Mouse (Mus musculus) kidney, embryonic 15.5 days (tissue): ENCODE measurements around the gene Hist1h3e. TPM values are rescaled to one million over a fixed set of nuclear protein-coding genes. Genes with fewer than 3 reads are reported as not detected.
"Not testable (repeated sequence)": the region's sequence is repeated elsewhere in the genome, so short reads cannot be mapped to it uniquely, and the experiment has no call there.

ENCODE experiments used
- ATAC-seq: fragments of 200-750 bp; cut with Nextera tagmentation; replicated peaks from 2 replicates; pipeline ENCODE4 v1.8.0; 2017; ENCODE audit warnings: moderate TSS enrichment; ENCODE audit not compliant: low FRiP score
- H3K27ac ChIP-seq: fragments of 300-500 bp; sonication (generic); 2 replicates; pipeline ENCODE4 v1.5.1; 2015; ENCODE audit warnings: mild to moderate bottlenecking, inconsistent platforms
- H3K27me3 ChIP-seq: fragments of 300-500 bp; sonication (generic); 2 replicates; pipeline ENCODE4 v1.6.1; 2015; ENCODE audit warnings: inconsistent platforms
- H3K36me3 ChIP-seq: fragments of 300-500 bp; sonication (generic); 2 replicates; pipeline ENCODE4 v1.6.1; 2015; ENCODE audit warnings: inconsistent platforms
- H3K4me1 ChIP-seq: fragments of 300-500 bp; sonication (generic); 2 replicates; pipeline ENCODE4 v1.6.1; 2015; ENCODE audit warnings: inconsistent platforms
- H3K4me2 ChIP-seq: fragments of 300-500 bp; sonication (generic); 2 replicates; pipeline ENCODE4 v1.6.1; 2015; ENCODE audit warnings: moderate library complexity, mild to moderate bottlenecking, inconsistent platforms
- H3K4me3 ChIP-seq: fragments of 300-500 bp; sonication (generic); replicated peaks from 2 replicates; pipeline ENCODE4 v1.5.1; 2015; ENCODE audit warnings: mild to moderate bottlenecking, inconsistent platforms
- H3K9ac ChIP-seq: fragments of 300-500 bp; sonication (generic); 2 replicates; pipeline ENCODE4 v1.6.1; 2015; ENCODE audit warnings: mild to moderate bottlenecking, inconsistent platforms
- H3K9me3 ChIP-seq: fragments of 300-500 bp; sonication (generic); replicated peaks from 2 replicates; pipeline ENCODE4 v1.6.1; 2016; ENCODE audit warnings: inconsistent platforms
- WGBS: fragments of 180-500 bp; shearing (Covaris S2); methylation state at CpG from one replicate; pipeline ENCODE4 v1.1.7; 2015; ENCODE audit warnings: mixed read lengths; 5-methylcytosine and 5-hydroxymethylcytosine counted together
- polyA plus RNA-seq: library from polyadenylated mRNA; unstranded; fragments of >200 nt; fragmentation: Nextera tagmentation; extraction: Ambion mirVana; gene quantifications from 2 replicates; pipeline ENCODE4 v1.2.1, GENCODE M21; 2015

Gene Hist1h3e
- polyA plus RNA-seq, 1 experiment from 2014 or later, result 6.5 TPM

- Histone ChIP-seq H3K4me3 (no peak overlapping the region), H3K4me2 (no peak overlapping the region), H3K9me3 (no peaks in the 10 kb centered on the region), H3K27me3 (no peaks in the 10 kb centered on the region), H3K4me1 (peaks cover 8% of the 10 kb centered on the region), H3K27ac (peak overlapping the region; percentile 88), H3K36me3 (no peaks in the 10 kb centered on the region), H3K9ac (no peak overlapping the region)
- 55% methylated on average over 5 of the region's 5 CpGs for WGBS
- ATAC-seq, result peak; percentile 54; the same call in 1 of the 2 replicates
Measured at GRCm38 (mm10) chr13:23593051-23593770, 31.0 kb upstream of the Hist1h3e start.

DNA sequence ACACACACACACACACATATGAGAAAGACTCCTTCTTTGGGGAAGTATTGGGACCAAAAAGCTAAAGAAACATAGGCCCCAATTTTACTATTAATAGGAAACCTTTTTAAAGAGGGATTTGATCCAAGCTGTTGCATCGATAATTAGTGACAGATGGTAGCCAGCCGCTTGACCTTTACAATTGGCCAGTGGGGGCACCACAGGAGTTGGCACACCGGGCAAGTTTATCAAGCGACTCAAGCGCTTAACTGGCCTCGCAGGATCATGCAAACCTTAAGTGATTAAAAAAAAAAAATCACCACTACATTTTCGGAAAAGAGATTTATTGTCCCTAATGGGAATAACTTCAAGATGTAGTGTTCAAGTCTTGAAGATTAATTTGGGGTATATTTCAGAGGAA lies 30.4 kb upstream of the Hist1h3e start:
- H3K9ac ChIP-seq, result no peak overlapping the region
- H3K27ac ChIP-seq, result peak overlapping the region; percentile 88
- no peaks in the 10 kb centered on the region for H3K27me3 ChIP-seq
- peaks cover 8% of the 10 kb centered on the region for H3K4me1 ChIP-seq
- H3K4me3 ChIP-seq, result no peak overlapping the region
- ATAC-seq, result no peak
- no peaks in the 10 kb centered on the region for H3K9me3 ChIP-seq
- WGBS, result 66% methylated on average over 7 of the region's 7 CpGs
- H3K4me2 ChIP-seq, result no peak overlapping the region
- no peaks in the 10 kb centered on the region for H3K36me3 ChIP-seq

DNA sequence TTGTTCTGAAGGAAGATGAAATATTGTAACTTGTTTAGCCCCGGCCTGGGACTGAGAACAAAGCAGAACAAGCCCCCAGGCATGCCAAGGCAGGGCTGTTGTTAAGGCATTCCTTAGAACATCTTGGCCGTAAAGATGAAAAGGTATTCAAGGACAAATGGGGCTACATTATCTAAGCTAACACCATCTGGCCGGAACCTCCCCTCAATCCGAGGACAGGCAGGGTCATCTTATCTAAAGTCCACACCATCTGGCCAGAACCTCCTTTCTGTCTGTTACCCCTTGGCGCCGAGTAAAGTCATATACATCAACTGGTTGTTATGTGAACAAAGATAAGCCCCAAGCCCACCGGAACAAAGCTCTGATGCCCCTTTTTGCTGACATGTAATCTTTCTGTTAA lies 29.7 kb upstream of the Hist1h3e start:
- 77% methylated on average over 7 of the region's 7 CpGs for WGBS
- not testable (repeated sequence) for ATAC-seq, H3K27ac ChIP-seq, H3K4me3 ChIP-seq, H3K9ac ChIP-seq, H3K4me2 ChIP-seq, H3K36me3 ChIP-seq, H3K9me3 ChIP-seq, H3K27me3 ChIP-seq
- peaks cover 11% of the 10 kb centered on the region for H3K4me1 ChIP-seq

- Histone ChIP-seq H3K4me3 (no peak overlapping the region), H3K4me2 (no peak overlapping the region), H3K27me3 (no peaks in the 10 kb centered on the region), H3K27ac (no peak overlapping the region), H3K9me3 (no peaks in the 10 kb centered on the region), H3K36me3 (no peaks in the 10 kb centered on the region), H3K4me1 (peaks cover 17% of the 10 kb centered on the region), H3K9ac (no peak overlapping the region)
- no peak for ATAC-seq
- WGBS, result 93% methylated on average over 7 of the region's 7 CpGs
Measured at GRCm38 (mm10) chr13:23591206-23591605, 29.0 kb upstream of the Hist1h3e start.

GRCm38 (mm10) chr13:23586940-23587225 lies 24.7 kb upstream of the Hist1h3e start:
- H3K9me3 ChIP-seq, result no peaks in the 10 kb centered on the region
- H3K4me2 ChIP-seq, result peak overlapping the region; percentile 59
- peak overlapping the region; percentile 49 for H3K4me3 ChIP-seq
- peak overlapping the region; percentile 98 for H3K27ac ChIP-seq
- WGBS, result 3% methylated on average over 1 of the region's 1 CpGs
- H3K9ac ChIP-seq, result peak overlapping the region; percentile 53
- no peaks in the 10 kb centered on the region for H3K27me3 ChIP-seq
- ATAC-seq, result no peak
- peaks cover 31% of the 10 kb centered on the region for H3K4me1 ChIP-seq
- H3K36me3 ChIP-seq, result no peaks in the 10 kb centered on the region

GRCm38 (mm10) chr13:23586099-23586939 lies 24.1 kb upstream of the Hist1h3e start:
- Histone ChIP-seq H3K27ac (peak overlapping the region; percentile 98), H3K4me3 (peak overlapping the region; percentile 49), H3K27me3 (no peaks in the 10 kb centered on the region), H3K4me1 (peaks cover 32% of the 10 kb centered on the region), H3K9me3 (no peaks in the 10 kb centered on the region), H3K36me3 (no peaks in the 10 kb centered on the region), H3K9ac (peak overlapping the region; percentile 53), H3K4me2 (peak overlapping the region; percentile 59)
- ATAC-seq, result no peak; the same call in 1 of the 2 replicates
- WGBS, result 1% methylated on average over 22 of the region's 22 CpGs

DNA sequence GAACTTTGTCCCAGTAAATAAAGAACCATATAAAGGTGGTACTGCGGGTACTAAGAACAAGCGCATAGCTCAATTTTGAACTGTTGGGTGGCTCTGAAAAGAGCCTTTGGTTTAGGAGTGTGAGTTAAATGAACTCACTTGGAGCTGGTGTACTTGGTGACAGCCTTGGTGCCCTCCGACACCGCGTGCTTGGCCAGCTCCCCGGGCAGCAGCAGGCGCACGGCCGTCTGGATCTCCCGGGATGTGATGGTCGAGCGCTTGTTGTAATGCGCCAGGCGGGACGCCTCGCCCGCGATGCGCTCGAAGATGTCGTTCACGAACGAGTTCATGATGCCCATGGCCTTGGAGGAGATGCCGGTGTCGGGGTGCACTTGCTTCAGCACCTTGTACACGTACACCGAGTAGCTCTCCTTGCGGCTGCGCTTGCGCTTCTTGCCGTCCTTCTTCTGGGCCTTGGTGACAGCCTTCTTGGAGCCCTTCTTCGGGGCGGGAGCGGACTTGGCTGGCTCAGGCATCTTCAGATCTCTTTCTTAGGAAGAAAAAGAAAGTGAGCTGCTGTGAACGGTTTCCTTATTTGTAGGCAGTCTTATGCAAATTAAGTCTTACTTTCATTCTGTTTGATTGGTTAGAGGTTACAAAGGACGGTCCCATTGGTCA lies 23.4 kb upstream of the Hist1h3e start:
- Histone ChIP-seq H3K4me2 (peak overlapping the region; percentile 59), H3K9ac (peak overlapping the region; percentile 57), H3K27ac (peak overlapping the region; percentile 98), H3K4me1 (peaks cover 32% of the 10 kb centered on the region), H3K4me3 (peak overlapping the region; percentile 49)
- not testable (repeated sequence) for H3K27me3 ChIP-seq, H3K36me3 ChIP-seq, H3K9me3 ChIP-seq
- peak; percentile 87 for ATAC-seq
- WGBS, result 0% methylated on average over 25 of the region's 36 CpGs

- ATAC-seq, result no peak
- WGBS, result under 1% methylated on average over 21 of the region's 21 CpGs
- peak overlapping the region; percentile 98 for H3K27ac ChIP-seq
- peak overlapping the region; percentile 49 for H3K4me3 ChIP-seq
- no peaks in the 10 kb centered on the region for H3K27me3 ChIP-seq
- peak overlapping the region; percentile 59 for H3K4me2 ChIP-seq
- peaks cover 32% of the 10 kb centered on the region for H3K4me1 ChIP-seq
- no peaks in the 10 kb centered on the region for H3K36me3 ChIP-seq
- H3K9ac ChIP-seq, result peak overlapping the region; percentile 57
- no peaks in the 10 kb centered on the region for H3K9me3 ChIP-seq
Measured at GRCm38 (mm10) chr13:23585029-23585441, 22.9 kb upstream of the Hist1h3e start.

DNA sequence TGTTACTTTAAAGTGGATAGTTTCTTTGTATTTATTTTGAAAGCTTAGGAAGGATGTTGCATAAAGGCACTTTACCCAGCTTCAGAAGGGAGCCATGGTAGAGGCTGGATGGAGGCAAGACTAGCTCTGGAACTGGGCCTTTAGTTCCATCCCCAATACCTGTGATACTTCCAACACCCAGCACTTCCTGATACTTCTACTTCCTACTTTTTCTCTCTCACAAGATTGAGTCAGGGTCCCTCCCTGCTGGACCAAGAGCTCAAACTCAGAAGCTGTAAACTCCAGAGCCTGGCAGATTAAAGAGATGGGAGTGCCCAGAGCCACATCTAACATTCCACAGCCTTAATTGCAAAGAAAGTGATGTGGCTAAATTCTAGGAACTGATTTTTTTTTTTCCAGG lies 22.2 kb upstream of the Hist1h3e start:
- no peak for ATAC-seq
- Histone ChIP-seq H3K4me3 (peak overlapping the region; percentile 49), H3K36me3 (no peaks in the 10 kb centered on the region), H3K27ac (peak overlapping the region; percentile 98), H3K9ac (peak overlapping the region; percentile 57), H3K4me2 (peak overlapping the region; percentile 59), H3K4me1 (peaks cover 32% of the 10 kb centered on the region), H3K27me3 (no peaks in the 10 kb centered on the region), H3K9me3 (no peaks in the 10 kb centered on the region)

DNA sequence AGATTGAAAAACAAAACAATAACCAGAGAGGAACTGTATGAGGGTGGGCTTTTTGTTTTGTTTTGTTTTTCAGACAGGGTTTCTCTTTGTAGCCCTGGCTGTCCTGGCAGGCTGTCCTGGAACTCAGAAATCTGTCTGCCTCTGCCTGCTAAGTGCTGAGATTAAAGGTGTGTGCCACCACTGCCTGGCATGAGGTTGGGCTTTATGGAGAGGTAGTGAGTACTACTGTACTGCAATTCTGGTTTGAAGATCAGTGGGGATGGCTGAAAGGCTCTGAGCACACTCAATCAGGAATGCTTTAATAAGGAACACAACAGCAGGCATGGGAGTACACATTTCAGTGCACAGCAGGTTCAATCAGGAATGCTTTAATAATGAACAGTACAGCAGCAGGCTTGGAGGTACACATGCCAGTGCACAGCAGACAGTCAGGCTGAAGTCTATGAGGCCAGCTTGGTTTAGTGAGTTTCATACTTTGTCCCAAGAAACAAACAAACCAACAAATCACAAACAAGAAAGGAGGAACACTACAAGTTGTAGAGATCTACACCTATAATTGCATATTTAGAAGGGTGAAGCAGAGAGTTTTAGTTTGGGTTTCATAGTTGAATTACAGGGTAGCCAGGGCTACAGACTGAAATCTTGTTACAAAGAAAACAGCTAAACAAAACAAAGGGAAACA lies 21.4 kb upstream of the Hist1h3e start:
- Histone ChIP-seq H3K36me3 (no peaks in the 10 kb centered on the region), H3K9ac (peak overlapping the region; percentile 5; the same call in 1 of the 2 replicates), H3K27me3 (no peaks in the 10 kb centered on the region), H3K9me3 (no peaks in the 10 kb centered on the region), H3K4me3 (peak overlapping the region; percentile 8; the same call in 1 of the 2 replicates), H3K4me1 (peaks cover 32% of the 10 kb centered on the region), H3K4me2 (peak overlapping the region; percentile 63), H3K27ac (peak overlapping the region; percentile 98)
- no peak for ATAC-seq

DNA sequence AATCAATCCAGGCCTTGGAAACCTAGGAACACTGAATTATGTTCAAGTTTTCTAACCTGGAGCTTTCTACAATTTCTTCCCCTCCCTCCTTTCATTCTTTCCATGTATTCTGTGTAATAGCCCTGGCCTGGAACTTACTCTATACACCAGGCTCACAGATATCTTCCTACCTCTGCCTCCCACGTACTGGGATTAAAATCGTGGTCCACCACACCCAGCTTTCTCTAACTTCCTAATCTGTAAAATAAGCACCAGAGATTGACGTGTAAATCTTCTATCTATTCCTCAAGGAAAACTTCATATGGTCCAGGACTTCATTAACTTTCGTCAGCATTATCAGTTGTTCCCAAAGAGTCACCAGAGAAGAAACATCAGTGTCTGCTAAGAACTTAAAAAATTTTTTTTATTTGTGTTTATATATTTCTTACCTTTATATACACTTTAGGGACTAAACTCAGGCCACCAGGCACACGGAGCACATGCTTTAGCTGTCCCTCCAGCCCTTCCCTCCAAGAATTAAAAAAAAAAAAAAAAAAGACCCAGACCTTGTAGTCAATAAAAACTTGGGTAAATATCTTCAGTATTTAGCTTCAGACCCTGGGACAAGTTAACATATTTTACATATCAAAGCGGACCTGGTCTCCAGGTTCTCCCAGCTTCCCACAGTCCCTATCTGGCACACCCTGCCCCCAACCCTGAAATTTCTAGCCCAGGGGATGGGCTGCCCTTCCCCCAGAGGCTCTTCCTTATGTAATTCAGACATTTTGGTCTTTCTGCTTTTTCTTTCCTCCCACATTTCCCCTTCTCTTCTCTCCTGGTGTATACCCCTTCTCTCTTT lies 20.3 kb upstream of the Hist1h3e start:
- Histone ChIP-seq H3K9ac (peak overlapping the region; percentile 73), H3K27me3 (no peaks in the 10 kb centered on the region), H3K36me3 (no peaks in the 10 kb centered on the region), H3K9me3 (no peaks in the 10 kb centered on the region), H3K4me3 (peak overlapping the region; percentile 48), H3K4me2 (peak overlapping the region; percentile 63), H3K27ac (peak overlapping the region; percentile 98), H3K4me1 (peaks cover 32% of the 10 kb centered on the region)
- no peak for ATAC-seq
- WGBS, result 7% methylated on average over 6 of the region's 6 CpGs
